Mouse (Mus musculus): ENCODE measurements around the gene Plekha8.

DNA sequence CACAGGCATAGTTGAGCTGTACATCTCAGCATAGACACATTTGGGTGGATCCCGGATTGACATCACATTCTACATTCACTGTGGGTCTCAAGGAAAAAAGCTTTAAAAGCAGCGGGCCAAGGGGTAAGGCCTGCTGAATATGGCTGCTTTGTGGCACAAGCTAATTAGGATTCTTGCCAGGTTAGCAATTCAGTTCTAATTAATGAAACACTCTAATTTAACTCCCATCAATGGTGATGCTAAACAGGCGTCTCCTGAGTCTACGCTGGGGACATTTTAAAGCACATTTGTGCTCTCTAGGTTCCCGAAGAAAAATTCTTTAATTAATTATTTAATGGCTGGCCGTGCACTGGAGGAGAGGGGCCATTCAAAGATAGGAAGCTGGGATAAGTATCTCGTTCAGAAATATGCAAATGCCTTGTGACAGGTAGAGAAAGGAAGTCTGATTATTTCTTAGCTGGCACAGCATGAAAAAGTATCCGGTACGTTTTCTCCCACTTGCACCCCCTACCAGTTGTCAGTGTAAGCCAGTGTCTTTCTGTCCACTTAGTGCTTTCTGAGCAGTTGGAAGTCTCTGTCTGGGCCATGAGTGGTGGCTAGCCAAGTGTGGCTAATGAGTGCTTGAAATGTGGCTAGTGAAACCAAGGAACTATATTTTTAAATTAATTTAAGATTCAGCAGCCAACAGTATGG, 42.0 kb upstream of the Plekha8 start:
- no peak for TF ChIP-seq CTCF (IDR thresholded peaks at IDR 0.05; ENCODE audit: low read depth, low read length)
- TF ChIP-seq POLR2A (IDR thresholded peaks at IDR 0.05; ENCODE audit: extremely low read depth, insufficient read depth, low read length): no peak
